Mouse (Mus musculus) bone marrow macrophage, adult 2 months (primary cell): ENCODE data around the gene Asah2. TPM values are rescaled to one million over a fixed set of nuclear protein-coding genes. Genes with fewer than 3 reads are reported as not detected.

Experiments
- H3K27ac ChIP-seq: 2 replicates; pipeline ENCODE4 v1.5.1; 2012; ENCODE audit warnings: low read depth, low read length; ENCODE audit not compliant: insufficient read depth
- H3K4me1 ChIP-seq: 2 replicates; pipeline ENCODE4 v1.6.1; 2012; ENCODE audit warnings: low read length; ENCODE audit not compliant: control insufficient read depth, insufficient read depth
- H3K4me3 ChIP-seq: 2 replicates; pipeline ENCODE4 v1.5.1; 2012; ENCODE audit warnings: mild to moderate bottlenecking, low read length, moderate library complexity; ENCODE audit not compliant: insufficient read depth
- CTCF ChIP-seq: IDR thresholded peaks from 2 replicates; pipeline ENCODE4 v1.5.1; 2012; ENCODE audit warnings: low read depth, mild to moderate bottlenecking, low read length, moderate library complexity
- POLR2A ChIP-seq: IDR thresholded peaks from 2 replicates; pipeline ENCODE4 v1.6.1; 2012; ENCODE audit warnings: mild to moderate bottlenecking, low read depth, low read length, borderline replicate concordance
- polyA plus RNA-seq: library from polyadenylated mRNA; stranded (reverse); fragments of >200 nt; gene quantifications from 2 replicates; pipeline ENCODE4 v1.2.4, GENCODE M21; 2012; ENCODE audit not compliant: missing spikeins, insufficient read depth, insufficient read length

The Asah2 gene
- polyA plus RNA-seq, 1 experiment = 11.3 TPM

- H3K4me1 ChIP-seq = no peaks in the 10 kb centered on the region
- no peak for TF ChIP-seq POLR2A
- TF ChIP-seq CTCF = no peak
- no peak overlapping the region for H3K27ac ChIP-seq
- H3K4me3 ChIP-seq = no peak overlapping the region
Observed at GRCm38 (mm10) chr19:32018053-32018452, 90.0 kb downstream of the Asah2 start.

DNA sequence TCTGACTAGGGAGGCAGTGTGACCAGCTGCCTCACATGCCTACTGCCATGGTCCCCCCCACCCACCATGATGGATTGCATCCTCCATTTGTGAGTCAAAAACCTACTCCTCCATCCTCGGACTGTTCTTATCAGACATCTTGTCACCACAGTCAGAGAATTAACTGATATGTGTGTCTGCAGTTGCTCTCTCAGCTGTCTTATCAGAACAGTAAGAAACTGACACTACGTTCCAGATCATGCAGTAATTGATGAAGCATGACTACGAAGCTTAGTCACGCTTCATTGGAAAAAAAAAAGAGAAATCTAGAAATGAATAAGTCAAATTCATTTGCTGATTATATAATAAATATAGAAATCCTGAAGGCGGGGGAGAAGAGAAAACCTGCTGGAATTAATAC is 105.4 kb downstream of the Asah2 start:
- H3K27ac ChIP-seq = no peak overlapping the region
- TF ChIP-seq POLR2A (no peak), CTCF (no peak)
- no peaks in the 10 kb centered on the region for H3K4me1 ChIP-seq
- no peak overlapping the region for H3K4me3 ChIP-seq

- no peak overlapping the region for H3K27ac ChIP-seq
- peaks cover 11% of the 10 kb centered on the region for H3K4me1 ChIP-seq
- no peak overlapping the region for H3K4me3 ChIP-seq
- no peak for TF ChIP-seq POLR2A
- no peak for TF ChIP-seq CTCF
Observed at GRCm38 (mm10) chr19:31996916-31997315, 111.1 kb downstream of the Asah2 start.

GRCm38 (mm10) chr19:31991057-31991456 is 117.0 kb downstream of the Asah2 start:
- H3K4me1 ChIP-seq = peaks cover 2% of the 10 kb centered on the region; the same call in 1 of the 2 replicates
- TF ChIP-seq POLR2A = no peak
- H3K4me3 ChIP-seq = no peak overlapping the region
- H3K27ac ChIP-seq = no peak overlapping the region

- Histone ChIP-seq H3K4me1 (peaks cover 14% of the 10 kb centered on the region), H3K4me3 (no peak overlapping the region), H3K27ac (no peak overlapping the region)
- TF ChIP-seq POLR2A = no peak
- TF ChIP-seq CTCF = no peak
Observed at GRCm38 (mm10) chr19:31975882-31976281, 132.1 kb downstream of the Asah2 start.

DNA sequence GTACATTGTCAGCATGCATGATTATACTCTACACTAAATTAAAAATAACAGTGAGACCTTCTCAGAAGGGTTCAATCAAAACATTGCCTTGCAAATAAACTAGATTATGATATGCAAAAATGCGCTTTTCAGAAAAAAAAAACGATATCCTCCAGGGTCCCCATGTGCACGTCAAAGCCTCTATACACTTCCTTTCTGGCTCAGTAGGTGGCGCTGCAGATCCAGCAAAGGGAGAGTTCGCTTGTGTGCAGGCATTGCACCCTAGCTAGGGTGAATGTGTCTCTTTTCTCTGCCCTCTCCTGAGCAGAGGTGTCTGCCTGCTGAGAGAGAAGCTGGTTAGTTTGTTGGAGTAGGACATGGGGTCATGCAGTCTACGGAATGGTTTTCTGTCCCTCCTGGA is 136.0 kb downstream of the Asah2 start:
- Histone ChIP-seq H3K4me1 (peaks cover 19% of the 10 kb centered on the region), H3K27ac (no peak overlapping the region), H3K4me3 (no peak overlapping the region)
- TF ChIP-seq CTCF = peak; percentile 82
- TF ChIP-seq POLR2A = no peak

- H3K4me3 ChIP-seq = no peak overlapping the region
- H3K27ac ChIP-seq = no peak overlapping the region
- TF ChIP-seq POLR2A (no peak), CTCF (no peak)
- peaks cover 19% of the 10 kb centered on the region for H3K4me1 ChIP-seq
Observed at GRCm38 (mm10) chr19:31971405-31971804, 136.6 kb downstream of the Asah2 start.

- Histone ChIP-seq H3K4me1 (peaks cover 21% of the 10 kb centered on the region), H3K4me3 (no peak overlapping the region), H3K27ac (no peak overlapping the region)
- no peak for TF ChIP-seq POLR2A
- no peak for TF ChIP-seq CTCF
Observed at GRCm38 (mm10) chr19:31967933-31968532, 140.0 kb downstream of the Asah2 start.

GRCm38 (mm10) chr19:31963147-31963546 is 144.9 kb downstream of the Asah2 start:
- Histone ChIP-seq H3K4me3 (no peak overlapping the region), H3K27ac (no peak overlapping the region), H3K4me1 (peaks cover 31% of the 10 kb centered on the region)
- TF ChIP-seq POLR2A (no peak), CTCF (no peak)

DNA sequence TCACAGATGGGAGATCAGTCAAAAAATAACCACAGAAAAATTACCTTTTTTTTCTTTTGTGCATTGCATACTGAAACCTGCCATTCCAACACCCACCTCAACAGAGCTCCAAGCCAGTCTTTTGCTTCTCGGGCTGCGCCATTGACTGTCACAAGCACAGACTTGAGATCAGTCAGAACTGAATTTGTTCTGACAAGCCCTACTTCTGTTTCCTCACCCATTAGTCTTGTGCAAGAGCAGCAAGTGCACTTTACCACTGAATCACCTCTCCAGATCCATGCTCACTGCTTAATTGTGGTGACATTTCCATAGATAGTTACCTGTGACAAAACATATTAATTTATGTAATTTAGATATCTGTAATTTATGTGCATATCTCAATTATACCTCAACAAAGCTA is 147.6 kb downstream of the Asah2 start:
- peaks cover 45% of the 10 kb centered on the region for H3K4me1 ChIP-seq
- TF ChIP-seq CTCF (no peak), POLR2A (no peak)
- no peak overlapping the region for H3K27ac ChIP-seq
- no peak overlapping the region for H3K4me3 ChIP-seq

DNA sequence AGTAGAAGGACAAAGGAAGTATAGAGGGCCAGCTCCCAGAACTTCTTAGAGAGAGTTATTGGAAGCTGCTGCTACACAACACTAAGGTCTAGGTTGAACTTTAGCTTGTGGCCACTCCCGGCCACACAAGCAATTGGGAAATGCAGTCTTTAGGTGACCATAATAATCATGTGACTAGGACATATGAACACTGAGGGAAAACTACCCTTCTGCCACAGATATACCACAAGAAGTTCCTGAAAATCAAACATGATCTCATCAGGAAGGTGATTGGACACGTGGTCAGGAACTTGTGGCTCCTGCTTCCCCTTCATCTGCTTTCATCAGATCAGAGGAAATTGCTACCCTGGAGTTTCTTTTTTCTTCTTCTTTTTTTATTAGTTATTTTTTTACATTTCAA is 151.7 kb downstream of the Asah2 start:
- H3K4me1 ChIP-seq = peaks cover 51% of the 10 kb centered on the region
- TF ChIP-seq CTCF (no peak), POLR2A (no peak)
- no peak overlapping the region for H3K4me3 ChIP-seq
- H3K27ac ChIP-seq = peak overlapping the region; percentile 79
